Mouse (Mus musculus) spleen, postnatal 14 days (tissue): ENCODE measurements around the gene Ubfd1.
A peak's percentile ranks its signal among the peaks of the same experiment; 100 is the strongest.
"Not testable (repeated sequence)": the region's sequence is repeated elsewhere in the genome, so short reads cannot be mapped to it uniquely, and the experiment has no call there.

Experiments
- DNase-seq, 2 experiments: peaks; one replicate each; pipeline ENCODE4 v3.0.0; 2021 to 2022; ENCODE audit warnings: low spot score in 2 of 2

Ubfd1 gene

DNA sequence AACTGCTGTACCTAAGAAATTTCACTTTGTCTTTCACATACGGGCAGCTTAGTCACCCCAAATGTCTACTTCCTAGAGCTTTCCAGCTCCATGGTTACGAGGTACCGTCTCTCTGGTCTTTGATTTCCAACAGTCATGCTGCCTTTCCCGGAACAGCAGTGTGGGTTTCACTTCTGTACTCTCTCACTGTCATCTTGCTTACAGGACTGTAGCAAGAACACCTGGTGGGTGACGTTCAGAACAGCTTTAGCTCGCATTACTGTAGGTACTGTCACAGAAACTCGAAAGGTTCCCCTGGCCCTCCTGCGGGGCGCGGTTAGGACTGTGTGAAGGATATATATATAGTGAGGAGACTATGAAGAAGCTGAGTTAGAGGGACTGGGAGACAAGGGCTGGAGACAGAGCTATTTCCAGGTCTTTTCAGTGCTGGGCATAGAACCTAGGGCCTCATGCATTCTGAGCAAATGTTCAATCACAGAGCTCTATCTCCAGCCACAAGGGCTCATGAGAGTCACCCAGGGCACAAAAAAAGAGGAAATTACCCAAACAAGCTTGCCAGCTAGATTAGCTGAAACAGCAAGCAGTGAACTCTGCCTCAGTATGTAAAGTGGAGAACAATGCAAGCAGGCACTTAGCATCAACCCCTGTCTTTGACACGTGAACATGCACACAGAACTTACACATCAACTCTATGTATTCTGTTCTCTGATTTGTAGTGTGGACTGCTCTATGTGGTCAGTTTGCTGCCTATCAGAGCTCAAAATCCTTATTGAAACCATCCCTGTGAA lies 20.4 kb downstream of the Ubfd1 start:
- no peak for DNase-seq

DNA sequence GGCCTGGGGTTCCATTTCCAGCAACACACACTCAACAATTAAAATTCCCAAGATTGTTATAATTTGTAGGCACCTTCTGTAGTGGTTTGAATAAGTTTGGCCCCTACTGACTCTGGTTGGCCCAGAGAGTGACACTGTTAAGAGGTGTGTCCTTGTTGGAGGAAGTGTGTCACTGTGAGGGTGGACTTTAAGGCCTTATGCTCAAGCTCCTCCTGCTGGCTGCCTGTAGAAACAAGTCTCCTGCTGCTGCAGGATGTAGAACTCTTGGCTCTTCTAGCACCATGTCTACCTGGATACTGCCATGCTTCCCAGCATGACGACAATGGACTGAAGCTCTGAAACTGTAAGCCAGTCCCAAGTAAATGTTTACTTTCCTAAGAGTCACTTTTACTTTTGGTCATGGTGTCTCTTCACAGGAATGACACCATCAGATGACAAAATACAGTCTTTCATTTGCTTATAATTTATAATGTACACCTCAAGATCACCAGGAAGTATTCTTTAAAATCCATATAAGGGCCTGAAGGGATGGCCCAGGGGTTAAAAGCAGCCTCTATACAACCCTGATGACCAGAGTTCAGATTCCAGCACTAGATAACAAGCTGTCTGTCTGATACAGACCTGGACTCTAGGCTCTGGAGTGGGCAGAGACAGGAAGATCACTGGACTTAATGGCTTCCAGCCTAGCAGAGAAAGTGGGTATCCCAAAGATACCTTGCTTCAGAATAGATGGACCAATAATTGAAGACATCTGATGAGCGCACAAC lies 27.8 kb downstream of the Ubfd1 start:
- DNase-seq: peak in 1 of 2 experiments; percentile 2

DNA sequence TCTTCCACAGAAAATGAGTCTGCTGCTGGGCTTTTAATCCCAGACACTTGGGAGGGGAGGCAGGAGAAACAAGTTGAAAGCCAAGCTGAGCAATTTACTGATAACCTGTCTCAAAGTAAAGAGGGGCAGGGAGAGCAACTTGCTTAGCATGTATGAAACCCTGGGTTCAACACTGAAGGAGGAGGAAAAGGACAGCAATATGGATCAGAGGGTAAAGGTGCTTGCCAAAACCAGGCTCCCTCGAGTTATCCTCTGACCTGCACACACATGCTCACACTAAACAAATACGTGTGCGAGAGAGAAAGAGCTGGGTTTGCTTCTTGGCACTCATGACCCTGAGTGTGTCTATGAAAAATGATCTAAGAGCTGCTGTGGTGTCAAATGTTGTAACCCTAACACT lies 31.0 kb downstream of the Ubfd1 start:
- no peak for DNase-seq

DNA sequence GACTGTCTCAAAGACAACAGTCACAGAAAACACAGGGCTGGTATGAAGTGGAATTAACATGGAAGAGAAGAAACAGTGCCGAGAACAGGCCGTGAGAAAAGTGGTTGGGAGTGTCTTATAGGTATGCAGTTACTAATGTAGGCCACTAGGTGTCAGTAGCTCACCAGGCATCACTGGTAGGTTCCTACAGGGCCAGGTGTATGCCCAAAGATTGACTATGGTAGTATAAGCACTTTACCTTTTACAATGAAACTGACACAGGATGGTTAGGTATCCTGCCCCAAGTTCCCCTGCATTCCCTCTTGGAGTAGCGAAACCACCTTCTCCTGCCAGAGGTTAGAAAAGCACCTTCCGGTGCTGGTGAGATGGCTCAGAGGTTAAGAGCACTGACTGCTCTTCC lies 32.2 kb downstream of the Ubfd1 start:
- peak; percentile 9 to 40 for DNase-seq

DNA sequence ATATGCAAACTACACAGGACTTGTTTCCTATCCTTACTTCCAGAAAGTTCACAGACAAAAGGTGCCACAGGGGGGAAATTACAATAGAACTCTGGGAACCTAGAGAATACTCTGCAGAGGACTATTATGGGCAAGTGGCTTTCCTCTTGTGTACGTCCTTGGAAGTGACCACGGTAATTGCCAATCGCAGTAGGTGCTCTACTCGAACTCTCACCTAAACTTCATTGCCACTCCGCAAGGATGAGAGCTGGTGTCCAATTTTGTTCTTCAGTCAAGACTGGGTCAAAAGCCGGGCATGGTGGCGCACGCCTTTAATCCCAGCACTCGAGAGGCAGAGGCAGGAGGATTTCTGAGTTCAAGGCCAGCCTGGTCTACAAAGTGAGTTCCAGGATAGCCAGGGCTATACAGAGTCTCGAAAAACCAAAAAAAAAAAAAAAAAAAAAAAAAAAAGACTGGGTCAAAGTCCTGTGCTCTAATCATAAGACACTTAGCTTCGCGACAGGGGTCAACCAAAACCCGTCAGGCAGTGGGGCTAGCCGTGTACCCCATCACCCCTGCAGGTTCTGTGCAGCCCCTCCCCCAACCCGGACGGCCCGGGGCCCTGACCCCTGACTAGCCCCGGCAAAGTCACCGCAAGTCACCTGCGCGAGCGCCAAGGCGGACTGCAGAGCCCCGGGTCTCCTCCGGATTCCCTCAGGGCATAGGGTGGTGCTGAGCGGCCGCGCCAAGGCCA lies 34.2 kb downstream of the Ubfd1 start:
- DNase-seq: not testable (repeated sequence)

DNA sequence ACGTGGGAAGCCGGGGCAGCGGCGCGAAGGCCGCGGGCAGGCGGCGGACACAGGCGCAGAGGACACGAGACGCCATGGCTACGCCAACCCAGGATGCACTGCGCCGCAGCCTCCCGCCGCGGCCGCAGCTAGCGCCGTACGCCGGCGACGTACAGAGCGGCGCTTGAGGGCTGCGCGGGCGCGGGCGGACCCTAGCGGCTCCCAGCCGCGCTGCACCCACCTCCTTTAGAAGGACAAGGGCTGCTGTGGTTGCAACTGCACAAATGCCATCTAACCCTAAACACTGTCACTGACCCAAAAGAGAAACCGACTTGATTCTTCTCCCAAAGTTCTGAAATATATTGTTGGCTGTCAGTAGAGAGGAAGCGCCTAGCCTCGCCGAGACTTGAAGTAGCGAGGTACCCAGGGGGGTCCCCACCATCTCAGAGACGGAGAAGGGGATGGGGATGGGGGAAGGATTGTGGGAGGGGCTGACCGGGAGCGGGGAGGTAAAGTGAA lies 34.8 kb downstream of the Ubfd1 start, which contains the start of gene Ndufab1:
TSS of gene Ndufab1 (minus strand) at position 140 of the 498 bp plus-strand sequence.
- peak; percentile 74 to 83 for DNase-seq

DNA sequence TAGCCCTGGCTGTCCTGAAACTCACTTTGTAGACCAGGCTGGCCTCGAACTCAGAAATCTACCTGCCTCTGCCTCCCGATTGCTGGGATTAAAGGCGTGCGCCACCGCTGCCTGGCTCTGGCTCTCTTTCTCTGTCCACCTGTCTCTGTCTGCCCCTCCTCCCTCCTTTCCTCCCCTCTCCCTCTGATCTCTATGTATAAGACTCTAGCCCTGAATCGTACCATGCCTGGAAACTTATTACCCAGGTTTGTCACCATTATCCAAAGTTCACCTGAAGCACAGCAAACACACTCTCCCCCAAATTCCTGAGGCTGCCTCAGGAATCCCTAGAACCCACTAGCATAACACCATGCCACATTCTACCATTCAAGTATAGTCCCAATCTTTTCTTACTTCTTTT lies 41.2 kb downstream of the Ubfd1 start:
- no peak for DNase-seq

DNA sequence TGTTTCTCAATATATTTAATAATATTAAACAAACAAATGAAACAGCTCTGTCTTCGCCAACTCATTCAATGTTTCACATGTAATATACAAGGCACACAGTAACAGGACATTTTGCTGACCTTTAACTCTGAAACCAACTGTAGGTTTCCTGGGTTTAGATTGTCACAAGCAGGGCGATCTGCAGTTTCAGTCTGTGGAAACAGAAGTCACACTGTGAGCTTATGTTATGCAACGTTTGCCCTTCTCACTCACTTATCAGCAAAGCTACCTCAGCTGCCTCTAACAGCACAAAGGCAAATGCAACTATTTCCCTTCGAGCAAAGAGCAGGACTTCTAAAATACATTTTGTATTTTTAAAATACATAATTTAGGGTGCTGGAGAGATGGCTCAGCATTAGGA lies 56.5 kb downstream of the Ubfd1 start:
- no peak for DNase-seq

DNA sequence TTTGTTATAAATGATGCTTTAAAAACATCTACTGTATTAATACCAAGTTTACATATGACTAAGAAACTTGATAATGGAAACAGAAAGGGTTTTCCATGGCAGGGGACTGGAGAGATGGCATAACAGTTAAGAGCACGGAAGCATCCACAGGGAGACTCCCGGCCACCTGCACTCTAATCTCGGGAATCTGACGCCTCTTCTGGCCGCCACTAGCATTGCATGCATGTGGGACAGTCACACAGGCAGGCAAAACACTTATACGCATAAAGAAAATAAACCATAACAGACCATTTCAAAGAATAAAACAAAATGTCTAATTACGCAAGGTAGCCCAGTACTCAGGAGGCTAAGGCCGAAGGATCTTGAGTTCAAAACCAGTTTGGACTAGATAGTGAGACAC lies 58.7 kb downstream of the Ubfd1 start:
- DNase-seq: no peak

DNA sequence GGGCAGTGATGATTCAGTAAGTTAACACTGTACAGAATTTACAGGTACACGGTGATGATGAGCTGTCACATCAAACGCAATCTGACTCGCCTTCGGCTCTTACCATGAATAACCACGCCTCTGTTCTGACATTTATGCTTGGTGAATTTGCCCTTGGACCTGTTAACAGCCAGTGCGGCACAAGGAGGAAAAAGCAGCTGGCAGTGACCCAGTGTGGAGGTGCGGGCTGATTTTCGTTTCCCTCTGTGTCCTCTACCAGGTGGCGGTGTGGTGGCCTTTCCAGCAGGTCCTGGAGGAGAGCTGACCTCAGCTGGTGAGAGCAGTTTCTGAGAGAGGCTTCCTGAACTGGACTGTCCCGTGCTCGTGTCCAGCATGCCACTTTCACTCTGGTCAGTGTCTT lies 60.0 kb downstream of the Ubfd1 start:
- no peak for DNase-seq
